Mouse (Mus musculus): ENCODE measurements around the gene Zfp800. TPM values are rescaled to one million over a fixed set of nuclear protein-coding genes. Genes with fewer than 3 reads are reported as not detected.

The Zfp800 gene
- total RNA-seq, 2 experiments from 2014 or later: 9.4 to 11.5 TPM

GRCm38 (mm10) chr6:28221017-28221416, 176.8 kb downstream of the Zfp800 start:
- intact Hi-C loops (cut with DNase I): no loop called here
- no peak for DNase-seq

DNA sequence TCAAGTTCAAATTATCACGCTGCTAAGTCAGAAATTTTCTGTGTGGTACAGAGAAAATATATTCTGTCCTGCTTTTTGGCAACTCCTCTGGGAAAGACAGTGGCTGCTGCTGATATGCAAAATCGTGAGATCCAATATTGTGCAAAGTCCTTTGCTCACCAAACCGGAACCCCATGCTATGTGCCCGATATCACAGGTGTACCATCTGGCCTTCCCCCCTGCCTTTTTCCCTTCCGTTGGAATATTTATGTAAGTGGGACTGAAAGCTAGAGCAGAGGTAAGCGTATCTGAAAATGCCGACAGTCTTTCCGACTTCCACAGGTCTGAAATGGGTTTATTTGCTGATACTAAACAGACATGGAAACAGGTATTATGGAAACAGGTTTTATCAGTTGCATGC, 179.4 kb downstream of the Zfp800 start:
- no peak for DNase-seq
- intact Hi-C loops (cut with DNase I): no loop called here

GRCm38 (mm10) chr6:28215268-28215954, 182.4 kb downstream of the Zfp800 start:
- DNase-seq: peak; percentile 65 to 66
- intact Hi-C loops (cut with DNase I): no loop called here

DNA sequence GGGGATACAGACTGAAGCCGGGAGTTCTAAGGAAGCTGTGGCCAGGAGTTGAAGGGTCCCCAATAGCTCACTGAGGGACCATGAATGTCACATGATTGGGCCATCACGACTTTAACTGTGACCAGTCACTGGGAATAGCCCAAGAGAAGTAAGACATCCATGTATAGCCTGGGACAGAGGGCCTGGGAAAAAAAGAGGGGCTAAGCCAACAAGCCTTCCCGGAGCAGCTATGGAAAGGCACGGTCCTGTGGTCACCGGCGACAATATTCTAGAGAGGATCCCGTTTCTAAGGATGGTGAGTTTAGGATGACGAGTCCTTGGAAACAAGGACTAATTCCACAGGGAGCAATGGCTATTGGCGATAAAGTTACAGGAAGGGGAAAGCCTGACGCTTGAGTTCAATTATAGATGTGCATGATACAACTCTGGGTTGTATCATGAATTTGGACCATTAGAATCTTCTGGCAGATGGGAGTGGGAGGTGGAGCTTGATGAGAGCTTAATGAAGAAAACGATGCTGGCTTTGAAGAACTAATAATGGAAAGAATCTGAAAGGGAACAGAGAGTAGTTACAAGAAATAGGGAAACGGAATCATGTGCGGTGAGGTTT, 183.0 kb downstream of the Zfp800 start:
- intact Hi-C loops (cut with DNase I): no loop called here
- DNase-seq: no peak

GRCm38 (mm10) chr6:28203454-28203853, 194.4 kb downstream of the Zfp800 start:
- intact Hi-C loops (cut with DNase I): no loop called here
- DNase-seq: no peak

- intact Hi-C loops (cut with DNase I): no loop called here
- no peak for DNase-seq
These were observed 195.0 kb downstream of the Zfp800 start for GRCm38 (mm10) chr6:28202833-28203232.

DNA sequence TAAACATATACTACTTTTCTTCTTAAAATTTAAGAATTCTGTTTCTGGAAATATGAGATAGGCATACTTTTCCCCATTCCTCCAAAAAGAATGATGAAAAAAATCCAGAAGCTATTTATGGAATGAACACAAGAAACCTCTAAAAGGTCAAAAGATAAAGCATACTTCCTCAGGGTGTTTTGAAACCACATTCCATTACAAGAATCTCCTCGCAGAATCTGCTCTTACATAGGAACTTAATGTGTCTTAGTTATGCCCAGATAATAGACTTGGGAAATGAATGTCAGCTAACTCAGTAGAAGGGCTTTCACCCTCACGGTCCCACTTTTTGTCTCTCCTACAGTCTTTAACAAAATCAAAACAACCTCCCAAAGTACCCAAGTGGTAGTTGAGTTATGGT, 203.9 kb downstream of the Zfp800 start:
- DNase-seq: no peak
- intact Hi-C loops (cut with DNase I): no loop called here

- DNase-seq: no peak
These were observed 205.9 kb downstream of the Zfp800 start for GRCm38 (mm10) chr6:28191935-28192334.

More at GRCm38 (mm10) chr6:28191935-28192334, 205.9 kb downstream of the Zfp800 start:
- intact Hi-C loops (cut with DNase I): no loop called here

Other genes starting within 250 kb of the Zfp800 start
- gene Arf5, start 25.6 kb upstream of the Zfp800 start, total RNA-seq (2021): 100 to 1,000 TPM; 162 to 164 TPM
- not detected for gene Fscn3, start 29.8 kb upstream of the Zfp800 start, total RNA-seq (2021)
- gene Gcc1, start 30.4 kb upstream of the Zfp800 start, total RNA-seq (2021): 1 to 10 TPM; 9.4 to 9.5 TPM
- gene Pax4, start 51.3 kb upstream of the Zfp800 start, total RNA-seq (2021): not detected
- 10 to 100 TPM; 75.0 to 78.1 TPM for gene Snd1, start 77.1 kb upstream of the Zfp800 start, total RNA-seq (2021)